Mouse (Mus musculus): ENCODE measurements around the gene Mast4. TPM values are rescaled to one million over a fixed set of nuclear protein-coding genes. Genes with fewer than 3 reads are reported as not detected.
A peak's percentile ranks its signal among the peaks of the same experiment; 100 is the strongest.

Mast4 gene
- polyA plus RNA-seq, 1 experiment from 2014 or later = 36.9 TPM

- no peak overlapping the region for H3K27ac ChIP-seq (ENCODE audit: low read length)
- no peak overlapping the region for H3K4me2 ChIP-seq (ENCODE audit: low read depth, low read length)
- H3K9ac ChIP-seq (ENCODE audit: low read length) = no peak overlapping the region
- 71% methylated on average over 3 of the region's 3 CpGs for WGBS
- H3K4me1 ChIP-seq (ENCODE audit: control insufficient read depth, insufficient read depth, low read length) = peaks cover 10% of the 10 kb centered on the region
- no peaks in the 10 kb centered on the region for H3K36me3 ChIP-seq (ENCODE audit: control insufficient read depth, insufficient read depth)
- no peaks in the 10 kb centered on the region for H3K27me3 ChIP-seq (ENCODE audit: control insufficient read depth, insufficient read depth, low read length)
- 0 out of 2 replicates have a peak, but pooled peaks cover 2% of the 10 kb centered on the region for H3K9me3 ChIP-seq (replicated peaks; ENCODE audit: control insufficient read depth, low read length)
- no peak overlapping the region for H3K4me3 ChIP-seq (ENCODE audit: low read length)
- ATAC-seq (replicated peaks; ENCODE audit: extremely low read depth, insufficient read depth, low FRiP score) = no peak
Observed at GRCm38 (mm10) chr13:103071783-103072182, 262.5 kb downstream of the Mast4 start.

DNA sequence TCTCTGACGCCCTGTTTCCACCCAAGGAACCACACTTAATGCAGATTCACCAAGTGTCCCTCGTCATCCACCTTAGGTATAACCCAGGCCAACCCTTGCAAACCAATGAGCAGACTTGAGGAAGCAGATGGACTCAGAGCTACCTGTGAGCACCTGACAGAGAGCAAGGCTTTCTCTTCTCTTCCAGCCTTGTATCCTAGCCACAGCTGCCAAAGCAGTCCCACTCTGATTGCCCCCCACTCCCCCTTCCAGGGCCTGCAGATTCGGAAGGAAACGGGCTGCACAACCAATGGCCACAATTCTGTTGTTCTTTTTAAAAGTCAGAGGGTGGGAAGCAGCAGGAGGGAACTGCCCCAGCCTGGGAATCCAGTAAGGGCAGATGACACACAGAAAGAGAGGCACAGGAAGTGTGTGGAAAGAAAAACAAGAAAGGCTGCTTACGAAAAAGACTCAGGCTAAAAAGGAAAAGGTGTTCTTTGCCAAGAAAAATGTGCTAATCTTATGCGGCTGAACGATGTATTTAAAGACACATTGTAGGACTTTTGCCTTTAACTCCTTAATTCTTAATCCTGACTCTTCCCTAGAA is 266.6 kb downstream of the Mast4 start:
- peak; percentile 37; the same call in 1 of the 2 replicates for ATAC-seq (replicated peaks; ENCODE audit: extremely low read depth, insufficient read depth, low FRiP score)
- H3K9me3 ChIP-seq (replicated peaks; ENCODE audit: control insufficient read depth, low read length) = 0 out of 2 replicates have a peak, but pooled peaks cover 2% of the 10 kb centered on the region
- H3K4me1 ChIP-seq (ENCODE audit: control insufficient read depth, insufficient read depth, low read length) = peaks cover 26% of the 10 kb centered on the region
- 52% methylated on average over 7 of the region's 7 CpGs for WGBS
- H3K9ac ChIP-seq (ENCODE audit: low read length) = peak overlapping the region; percentile 7; the same call in 1 of the 2 replicates
- no peaks in the 10 kb centered on the region for H3K27me3 ChIP-seq (ENCODE audit: control insufficient read depth, insufficient read depth, low read length)
- H3K27ac ChIP-seq (ENCODE audit: low read length) = peak overlapping the region; percentile 66
- H3K4me3 ChIP-seq (ENCODE audit: low read length) = no peak overlapping the region
- H3K36me3 ChIP-seq (ENCODE audit: control insufficient read depth, insufficient read depth) = no peaks in the 10 kb centered on the region
- no peak overlapping the region for H3K4me2 ChIP-seq (ENCODE audit: low read depth, low read length)

- H3K9me3 ChIP-seq (replicated peaks; ENCODE audit: control insufficient read depth, low read length) = no peaks in the 10 kb centered on the region
- peak overlapping the region; percentile 8 for H3K4me2 ChIP-seq (ENCODE audit: low read depth, low read length)
- WGBS = 63% methylated on average over 7 of the region's 7 CpGs
- no peaks in the 10 kb centered on the region for H3K36me3 ChIP-seq (ENCODE audit: control insufficient read depth, insufficient read depth)
- ATAC-seq (replicated peaks; ENCODE audit: extremely low read depth, insufficient read depth, low FRiP score) = no peak
- H3K4me3 ChIP-seq (ENCODE audit: low read length) = no peak overlapping the region
- H3K9ac ChIP-seq (ENCODE audit: low read length) = no peak overlapping the region
- H3K4me1 ChIP-seq (ENCODE audit: control insufficient read depth, insufficient read depth, low read length) = peaks cover 26% of the 10 kb centered on the region
- H3K27ac ChIP-seq (ENCODE audit: low read length) = no peak overlapping the region
- H3K27me3 ChIP-seq (ENCODE audit: control insufficient read depth, insufficient read depth, low read length) = no peaks in the 10 kb centered on the region
Observed at GRCm38 (mm10) chr13:103065437-103065836, 268.9 kb downstream of the Mast4 start.

DNA sequence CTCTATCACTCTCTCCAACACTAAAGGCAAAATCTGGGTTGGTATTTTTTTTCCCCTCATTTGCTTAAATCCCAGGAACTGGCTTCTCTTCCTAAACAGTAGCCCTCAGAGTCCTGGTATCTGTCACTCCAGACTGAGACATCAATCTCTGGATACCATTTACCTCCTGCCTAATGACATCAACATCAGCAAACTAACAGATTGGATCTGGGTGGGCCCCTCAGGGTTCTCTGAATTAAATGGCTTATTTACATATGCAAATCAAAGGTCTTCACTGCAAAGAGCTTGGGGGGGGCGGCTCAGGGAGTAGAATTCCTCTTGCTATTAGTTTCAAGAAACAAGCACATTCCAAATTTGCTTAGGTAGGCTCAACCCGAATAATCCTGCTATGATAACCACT is 272.6 kb downstream of the Mast4 start:
- Histone ChIP-seq H3K4me1 (ENCODE audit: control insufficient read depth, insufficient read depth, low read length) (peaks cover 18% of the 10 kb centered on the region), H3K9ac (ENCODE audit: low read length) (no peak overlapping the region), H3K36me3 (ENCODE audit: control insufficient read depth, insufficient read depth) (no peaks in the 10 kb centered on the region), H3K4me2 (ENCODE audit: low read depth, low read length) (no peak overlapping the region), H3K9me3 (replicated peaks; ENCODE audit: control insufficient read depth, low read length) (no peaks in the 10 kb centered on the region), H3K27me3 (ENCODE audit: control insufficient read depth, insufficient read depth, low read length) (no peaks in the 10 kb centered on the region), H3K27ac (ENCODE audit: low read length) (no peak overlapping the region), H3K4me3 (ENCODE audit: low read length) (no peak overlapping the region)
- 83% methylated on average over 2 of the region's 2 CpGs for WGBS
- ATAC-seq (replicated peaks; ENCODE audit: extremely low read depth, insufficient read depth, low FRiP score) = no peak

DNA sequence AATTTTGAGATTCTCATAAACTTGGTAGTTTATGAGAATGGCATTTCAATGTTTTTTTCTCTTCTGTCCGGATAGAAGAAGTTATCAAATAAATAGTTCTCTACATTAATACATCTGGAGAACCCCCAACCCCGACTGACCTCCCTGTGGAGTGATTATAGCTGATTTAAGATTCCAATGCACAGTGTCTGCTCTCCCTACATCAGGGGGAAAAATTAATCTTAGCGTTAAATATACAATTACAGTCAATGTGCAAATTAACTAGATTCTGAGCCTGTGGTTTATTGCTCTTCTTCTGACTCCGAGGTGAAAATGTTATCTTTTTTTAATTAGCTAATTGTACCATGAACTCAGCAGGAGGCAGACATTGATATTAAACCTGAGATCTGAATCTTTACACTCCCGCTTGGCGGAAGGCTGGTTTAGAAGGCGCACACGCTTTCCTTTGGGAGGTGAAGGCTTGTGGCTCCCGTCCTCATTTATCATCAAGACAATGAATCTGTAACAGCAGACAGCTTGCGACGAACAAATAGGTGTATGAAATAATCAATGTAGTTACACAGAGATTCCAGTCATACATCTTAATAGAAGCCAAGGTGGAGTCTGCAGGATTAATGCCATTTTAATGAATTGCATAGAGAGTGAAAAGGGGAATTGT is 274.2 kb downstream of the Mast4 start:
- Histone ChIP-seq H3K4me2 (ENCODE audit: low read depth, low read length) (no peak overlapping the region), H3K4me3 (ENCODE audit: low read length) (no peak overlapping the region), H3K36me3 (ENCODE audit: control insufficient read depth, insufficient read depth) (no peaks in the 10 kb centered on the region), H3K9ac (ENCODE audit: low read length) (no peak overlapping the region), H3K4me1 (ENCODE audit: control insufficient read depth, insufficient read depth, low read length) (peaks cover 15% of the 10 kb centered on the region), H3K27me3 (ENCODE audit: control insufficient read depth, insufficient read depth, low read length) (no peaks in the 10 kb centered on the region), H3K9me3 (replicated peaks; ENCODE audit: control insufficient read depth, low read length) (no peaks in the 10 kb centered on the region), H3K27ac (ENCODE audit: low read length) (no peak overlapping the region)
- no peak for ATAC-seq (replicated peaks; ENCODE audit: extremely low read depth, insufficient read depth, low FRiP score)
- 84% methylated on average over 11 of the region's 11 CpGs for WGBS

- Histone ChIP-seq H3K4me1 (ENCODE audit: control insufficient read depth, insufficient read depth, low read length) (peaks cover 12% of the 10 kb centered on the region), H3K4me2 (ENCODE audit: low read depth, low read length) (no peak overlapping the region), H3K9ac (ENCODE audit: low read length) (no peak overlapping the region), H3K4me3 (ENCODE audit: low read length) (no peak overlapping the region), H3K27me3 (ENCODE audit: control insufficient read depth, insufficient read depth, low read length) (no peaks in the 10 kb centered on the region), H3K36me3 (ENCODE audit: control insufficient read depth, insufficient read depth) (no peaks in the 10 kb centered on the region), H3K9me3 (replicated peaks; ENCODE audit: control insufficient read depth, low read length) (no peaks in the 10 kb centered on the region), H3K27ac (ENCODE audit: low read length) (no peak overlapping the region)
- WGBS = 52% methylated on average over 10 of the region's 10 CpGs
- no peak for ATAC-seq (replicated peaks; ENCODE audit: extremely low read depth, insufficient read depth, low FRiP score)
Observed at GRCm38 (mm10) chr13:103056451-103056850, 277.8 kb downstream of the Mast4 start.

GRCm38 (mm10) chr13:103052661-103053060 is 281.6 kb downstream of the Mast4 start:
- Histone ChIP-seq H3K9me3 (replicated peaks; ENCODE audit: control insufficient read depth, low read length) (no peaks in the 10 kb centered on the region), H3K4me2 (ENCODE audit: low read depth, low read length) (no peak overlapping the region), H3K36me3 (ENCODE audit: control insufficient read depth, insufficient read depth) (no peaks in the 10 kb centered on the region), H3K9ac (ENCODE audit: low read length) (no peak overlapping the region), H3K4me1 (ENCODE audit: control insufficient read depth, insufficient read depth, low read length) (peaks cover 18% of the 10 kb centered on the region), H3K4me3 (ENCODE audit: low read length) (no peak overlapping the region), H3K27ac (ENCODE audit: low read length) (no peak overlapping the region), H3K27me3 (ENCODE audit: control insufficient read depth, insufficient read depth, low read length) (no peaks in the 10 kb centered on the region)
- 57% methylated on average over 7 of the region's 7 CpGs for WGBS
- no peak for ATAC-seq (replicated peaks; ENCODE audit: extremely low read depth, insufficient read depth, low FRiP score)

GRCm38 (mm10) chr13:103048954-103049353 is 285.3 kb downstream of the Mast4 start:
- Histone ChIP-seq H3K36me3 (ENCODE audit: control insufficient read depth, insufficient read depth) (no peaks in the 10 kb centered on the region), H3K27me3 (ENCODE audit: control insufficient read depth, insufficient read depth, low read length) (no peaks in the 10 kb centered on the region)
- 75% methylated on average over 7 of the region's 7 CpGs for WGBS

GRCm38 (mm10) chr13:103043692-103044091 is 290.6 kb downstream of the Mast4 start:
- H3K4me2 ChIP-seq (ENCODE audit: low read depth, low read length) = no peak overlapping the region
- no peak overlapping the region for H3K9ac ChIP-seq (ENCODE audit: low read length)
- no peaks in the 10 kb centered on the region for H3K4me1 ChIP-seq (ENCODE audit: control insufficient read depth, insufficient read depth, low read length)
- H3K9me3 ChIP-seq (replicated peaks; ENCODE audit: control insufficient read depth, low read length) = no peaks in the 10 kb centered on the region
- no peaks in the 10 kb centered on the region for H3K36me3 ChIP-seq (ENCODE audit: control insufficient read depth, insufficient read depth)
- no peak overlapping the region for H3K27ac ChIP-seq (ENCODE audit: low read length)
- no peak overlapping the region for H3K4me3 ChIP-seq (ENCODE audit: low read length)
- 96% methylated on average over 9 of the region's 9 CpGs for WGBS
- no peaks in the 10 kb centered on the region for H3K27me3 ChIP-seq (ENCODE audit: control insufficient read depth, insufficient read depth, low read length)
- no peak for ATAC-seq (replicated peaks; ENCODE audit: extremely low read depth, insufficient read depth, low FRiP score)

More at GRCm38 (mm10) chr13:103048954-103049353, 285.3 kb downstream of the Mast4 start:
- Histone ChIP-seq H3K4me3 (ENCODE audit: low read length) (no peak overlapping the region), H3K9ac (ENCODE audit: low read length) (no peak overlapping the region), H3K4me2 (ENCODE audit: low read depth, low read length) (no peak overlapping the region), H3K27ac (ENCODE audit: low read length) (no peak overlapping the region), H3K9me3 (replicated peaks; ENCODE audit: control insufficient read depth, low read length) (no peaks in the 10 kb centered on the region), H3K4me1 (ENCODE audit: control insufficient read depth, insufficient read depth, low read length) (peaks cover 6% of the 10 kb centered on the region)
- ATAC-seq (replicated peaks; ENCODE audit: extremely low read depth, insufficient read depth, low FRiP score) = no peak

Data from heart, embryonic 16.5 days (tissue).